Mouse (Mus musculus) MEL (cell line): ENCODE results near the gene Lrp4. TPM values are rescaled to one million over a fixed set of nuclear protein-coding genes. Genes with fewer than 3 reads are reported as not detected.

Experiments used
- DNase-seq: peaks from one replicate; pipeline ENCODE4 v3.0.0; 2011; ENCODE audit warnings: low read depth, low spot score
- H3K27ac ChIP-seq: 2 replicates; pipeline ENCODE4 v1.5.1; 2012; ENCODE audit warnings: low read depth, mild to moderate bottlenecking, control low read depth, low read length, moderate library complexity; ENCODE audit not compliant: control insufficient read depth
- H3K27me3 ChIP-seq, 2 experiments: fragments of 150-350 bp in 1 of 2; sonication (generic) in 1 of 2; 2 replicates each; pipeline ENCODE4 v1.6.1; 2012; ENCODE audit warnings: low read length in 2 of 2, mild to moderate bottlenecking in 2 of 2, improper control_type of control experiment in 1 of 2, moderate library complexity in 1 of 2; ENCODE audit not compliant: insufficient read depth in 2 of 2, control insufficient read depth in 1 of 2
- H3K36me3 ChIP-seq, 2 experiments: 2 replicates each; pipeline ENCODE4 v1.6.1; 2012 to 2014; ENCODE audit warnings: low read length in 2 of 2, improper control_type of control experiment in 1 of 2, inconsistent platforms in 1 of 2, mild to moderate bottlenecking in 1 of 2; ENCODE audit not compliant: insufficient read depth in 2 of 2, control insufficient read depth in 1 of 2
- H3K4me1 ChIP-seq, 2 experiments: fragments of 150-350 bp in 1 of 2; sonication (generic) in 1 of 2; 2 replicates each; pipeline ENCODE4 v1.6.1; 2012; ENCODE audit warnings: low read length in 2 of 2, improper control_type of control experiment in 1 of 2, mild to moderate bottlenecking in 1 of 2; ENCODE audit not compliant: insufficient read depth in 2 of 2, control insufficient read depth in 1 of 2
- H3K4me3 ChIP-seq, 2 experiments: fragments of 150-350 bp in 1 of 2; sonication (generic) in 1 of 2; 2 replicates each; pipeline ENCODE4 v1.5.1; 2012; ENCODE audit warnings: low read depth in 2 of 2, low read length in 2 of 2, mild to moderate bottlenecking in 2 of 2, moderate library complexity in 2 of 2, control low read depth in 1 of 2, improper control_type of control experiment in 1 of 2; ENCODE audit not compliant: control insufficient read depth in 1 of 2, insufficient read depth in 1 of 2
- H3K79me2 ChIP-seq: 2 replicates; pipeline ENCODE4 v1.6.1; 2012; ENCODE audit warnings: mild to moderate bottlenecking, low read length, moderate library complexity; ENCODE audit not compliant: control insufficient read depth, poor library complexity, insufficient read depth
- H3K9ac ChIP-seq: 2 replicates; pipeline ENCODE4 v1.6.1; 2012; ENCODE audit warnings: low read depth, mild to moderate bottlenecking, control low read depth, low read length, moderate library complexity; ENCODE audit not compliant: control insufficient read depth, poor library complexity, severe bottlenecking
- H3K9me3 ChIP-seq: fragments of 150-350 bp; sonication (generic); replicated peaks from 2 replicates; pipeline ENCODE4 v1.6.1; 2012; ENCODE audit warnings: mild to moderate bottlenecking, low read length, improper control_type of control experiment, moderate library complexity; ENCODE audit not compliant: insufficient read depth
- CHD2 ChIP-seq: IDR thresholded peaks from 2 replicates; pipeline ENCODE4 v1.6.1; 2011; ENCODE audit warnings: low read length, improper control_type of control experiment
- E2F4 ChIP-seq: IDR thresholded peaks from 2 replicates; pipeline ENCODE4 v1.6.1; 2011; ENCODE audit warnings: low read depth, low read length, improper control_type of control experiment, borderline replicate concordance
- ELF1 ChIP-seq: IDR thresholded peaks from 2 replicates; pipeline ENCODE4 v1.6.1; 2014; ENCODE audit warnings: low read depth, mild to moderate bottlenecking, inconsistent platforms, low read length, improper control_type of control experiment, moderate library complexity
- EP300 ChIP-seq, 2 experiments: IDR thresholded peaks; 2 replicates each; pipeline ENCODE4 v1.6.1; 2011; ENCODE audit warnings: improper control_type of control experiment in 2 of 2, low read length in 2 of 2, low read depth in 1 of 2, mild to moderate bottlenecking in 1 of 2
- ETS1 ChIP-seq: IDR thresholded peaks from 2 replicates; pipeline ENCODE4 v1.6.1; 2012; ENCODE audit warnings: low read depth, mild to moderate bottlenecking, inconsistent platforms, low read length, improper control_type of control experiment, moderate library complexity
- JUND ChIP-seq: IDR thresholded peaks from 2 replicates; pipeline ENCODE4 v1.6.1; 2011; ENCODE audit warnings: low read depth, mild to moderate bottlenecking, improper control_type of control experiment, low read length
- KAT2A ChIP-seq: conservative IDR thresholded peaks from 2 replicates; pipeline ENCODE4 v1.6.1; 2012; ENCODE audit warnings: low read depth, low read length, improper control_type of control experiment, inconsistent platforms
- MAZ ChIP-seq: IDR thresholded peaks from 2 replicates; pipeline ENCODE4 v1.6.1; 2012; ENCODE audit warnings: low read depth, mild to moderate bottlenecking, inconsistent platforms, low read length, improper control_type of control experiment
- MYB ChIP-seq: IDR thresholded peaks from 2 replicates; pipeline ENCODE4 v1.6.1; 2011; ENCODE audit warnings: mild to moderate bottlenecking, low read depth, low read length, improper control_type of control experiment
- MYC ChIP-seq: IDR thresholded peaks from 2 replicates; pipeline ENCODE4 v1.6.1; 2011; ENCODE audit warnings: low read depth, mild to moderate bottlenecking, low read length, improper control_type of control experiment, moderate library complexity
- NELFE ChIP-seq: IDR thresholded peaks from 2 replicates; pipeline ENCODE4 v1.6.1; 2011; ENCODE audit warnings: low read depth, low read length, improper control_type of control experiment
- POLR2AphosphoS2 ChIP-seq: IDR thresholded peaks from 2 replicates; pipeline ENCODE4 v1.6.1; 2011; ENCODE audit warnings: low read length, improper control_type of control experiment
- SMC3 ChIP-seq: IDR thresholded peaks from 2 replicates; pipeline ENCODE4 v1.6.1; 2011; ENCODE audit warnings: low read depth, low read length, improper control_type of control experiment
- TAL1 ChIP-seq: IDR thresholded peaks from 2 replicates; pipeline ENCODE4 v1.6.1; 2012; ENCODE audit warnings: mild to moderate bottlenecking, inconsistent platforms, low read length, moderate library complexity, mixed read lengths
- ZC3H11A ChIP-seq: IDR thresholded peaks from 2 replicates; pipeline ENCODE4 v1.6.1; 2012; ENCODE audit warnings: low read depth, mild to moderate bottlenecking, inconsistent platforms, low read length, improper control_type of control experiment
- ZKSCAN1 ChIP-seq: IDR thresholded peaks from 2 replicates; pipeline ENCODE4 v1.6.1; 2012; ENCODE audit warnings: low read depth, mild to moderate bottlenecking, inconsistent platforms, low read length, improper control_type of control experiment, moderate library complexity
- ZMIZ1 ChIP-seq: IDR thresholded peaks from 2 replicates; pipeline ENCODE4 v1.6.1; 2012; ENCODE audit warnings: low read depth, mild to moderate bottlenecking, inconsistent platforms, low read length, improper control_type of control experiment, moderate library complexity
- polyA plus RNA-seq, 2 experiments: library from polyadenylated mRNA; stranded (reverse) in 1 of 2; unstranded in 1 of 2; fragments of >175 nt in 1 of 2; fragments of >200 nt in 1 of 2; gene quantifications; 2 replicates each; pipeline versions ENCODE4 v1.2.1 to v1.2.4; 2012; ENCODE audit warnings: low replicate concordance in 2 of 2, low read depth in 1 of 2; ENCODE audit not compliant: insufficient read length in 2 of 2, insufficient read depth in 1 of 2, missing spikeins in 1 of 2
- total RNA-seq: library from RNA; depleted of rRNA; stranded (reverse); fragments of 300-350 nt; gene quantifications from 2 replicates; pipeline ENCODE4 v1.2.3, GENCODE M21; 2012

Gene Lrp4
- total and polyA plus RNA-seq, 3 experiments = 1.1 to 2.8 TPM; not detected in 1

GRCm38 (mm10) chr2:91439271-91439670 is 18.0 kb upstream of the Lrp4 start:
- Histone ChIP-seq H3K36me3 (no peaks in the 10 kb centered on the region; a peak in 1 of 4 replicates), H3K79me2 (no peaks in the 10 kb centered on the region), H3K4me3 (no peak overlapping the region), H3K9ac (no peak overlapping the region), H3K27ac (no peak overlapping the region), H3K4me1 (peaks cover 0 to 5% of the 10 kb centered on the region in 2 experiments; a peak in 2 of 4 replicates), H3K27me3 (no peaks in the 10 kb centered on the region), H3K9me3 (no peaks in the 10 kb centered on the region)
- no peak for DNase-seq
- TF ChIP-seq EP300 (IDR thresholded peaks at IDR 0.05; ENCODE audit: low read depth in 1 of 2, low read length in 2 of 2) (no peak), TAL1 (no peak), SMC3 (no peak), NELFE (no peak), ELF1 (no peak), MYC (no peak), JUND (no peak), ZMIZ1 (no peak), ZKSCAN1 (no peak), POLR2AphosphoS2 (no peak)

- no peak overlapping the region for H3K27ac ChIP-seq
- peaks cover 0 to 3% of the 10 kb centered on the region in 2 experiments; a peak in 2 of 4 replicates for H3K36me3 ChIP-seq
- no peak overlapping the region for H3K9ac ChIP-seq
- no peak for TF ChIP-seq ZMIZ1
- no peak for TF ChIP-seq MAZ
- TF ChIP-seq ETS1 = no peak
- TF ChIP-seq E2F4 = no peak
- no peak for TF ChIP-seq KAT2A
- no peak for TF ChIP-seq CHD2
- no peak for TF ChIP-seq ZKSCAN1
- TF ChIP-seq JUND = no peak
- TF ChIP-seq POLR2AphosphoS2 = no peak
- TF ChIP-seq ELF1 = no peak
- no peak for TF ChIP-seq ZC3H11A
- no peak for TF ChIP-seq MYC
- no peak for TF ChIP-seq MYB
- no peaks in the 10 kb centered on the region for H3K27me3 ChIP-seq
- DNase-seq = no peak
- H3K79me2 ChIP-seq = no peaks in the 10 kb centered on the region
- no peak overlapping the region for H3K4me3 ChIP-seq
- H3K9me3 ChIP-seq = no peaks in the 10 kb centered on the region
- peaks cover 0 to 5% of the 10 kb centered on the region in 2 experiments; a peak in 2 of 4 replicates for H3K4me1 ChIP-seq
Observed at GRCm38 (mm10) chr2:91439876-91440275, 17.4 kb upstream of the Lrp4 start.
